Mouse (Mus musculus): Measurements from ENCODE around the gene Ddi2.

DNA sequence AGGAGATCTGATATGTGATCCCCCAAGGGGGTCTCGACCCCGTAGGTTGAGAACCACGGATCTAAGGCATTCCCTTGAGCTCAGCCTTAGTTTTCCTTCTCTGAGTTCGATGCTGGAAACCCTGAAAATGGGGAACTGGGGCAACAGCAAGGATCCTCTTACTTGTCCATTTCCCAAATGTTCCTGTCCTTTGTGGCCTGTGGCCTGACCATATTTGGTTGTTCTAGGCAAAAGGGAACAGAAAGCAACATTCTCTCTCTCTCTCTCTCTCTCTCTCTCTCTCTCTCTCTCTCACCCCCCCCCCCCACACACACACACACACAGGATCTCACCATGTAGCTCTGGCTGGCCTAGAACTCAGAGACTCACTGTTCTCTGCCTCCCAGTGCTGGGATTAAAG lies 13.6 kb upstream of the Ddi2 start:
- TF ChIP-seq GATA1 (IDR thresholded peaks at IDR 0.05; ENCODE audit: borderline replicate concordance, low read length) (no peak), FLI1 (IDR thresholded peaks at IDR 0.05; ENCODE audit: low read length) (no peak)

Data from megakaryocyte, embryonic 14.5 days (primary cell).